Mouse (Mus musculus): ENCODE measurements around the gene Epb41l1.

Epb41l1 gene

GRCm38 (mm10) chr2:156547123-156547891 is 126.6 kb downstream of the Epb41l1 start, which contains the start of gene Aar2:
Aar2 (plus strand) TSS chr2:156547584.
- DNase-seq: peak; percentile 66 to 87

GRCm38 (mm10) chr2:156552421-156552820 is 131.7 kb downstream of the Epb41l1 start:
- DNase-seq: peak in 1 of 2 experiments; percentile 25

- DNase-seq: no peak
Observed at GRCm38 (mm10) chr2:156561808-156562207, 141.1 kb downstream of the Epb41l1 start.

GRCm38 (mm10) chr2:156563557-156563956 is 142.8 kb downstream of the Epb41l1 start:
- no peak for DNase-seq

GRCm38 (mm10) chr2:156566512-156566911 is 145.8 kb downstream of the Epb41l1 start:
- DNase-seq: peak; percentile 72 to 73

GRCm38 (mm10) chr2:156568647-156569046 is 147.9 kb downstream of the Epb41l1 start:
- no peak for DNase-seq

- DNase-seq: no peak
Observed at GRCm38 (mm10) chr2:156569261-156569660, 148.6 kb downstream of the Epb41l1 start.

- DNase-seq: no peak
Observed at GRCm38 (mm10) chr2:156571521-156571920, 150.8 kb downstream of the Epb41l1 start.

GRCm38 (mm10) chr2:156576850-156577587 is 156.3 kb downstream of the Epb41l1 start:
- no peak for DNase-seq

- DNase-seq: no peak
Observed at GRCm38 (mm10) chr2:156580507-156580906, 159.8 kb downstream of the Epb41l1 start.

GRCm38 (mm10) chr2:156581244-156581643 is 160.5 kb downstream of the Epb41l1 start:
- DNase-seq: peak in 1 of 2 experiments; percentile 17

- no peak for DNase-seq
Observed at GRCm38 (mm10) chr2:156582887-156583286, 162.2 kb downstream of the Epb41l1 start.

GRCm38 (mm10) chr2:156584154-156584796 is 163.6 kb downstream of the Epb41l1 start:
- DNase-seq: peak; percentile 70 to 73

- peak; percentile 20 to 24 for DNase-seq
Observed at GRCm38 (mm10) chr2:156584797-156585471, 164.2 kb downstream of the Epb41l1 start.

- DNase-seq: peak; percentile 23 to 38
Observed at GRCm38 (mm10) chr2:156589481-156589880, 168.8 kb downstream of the Epb41l1 start.
